Mouse (Mus musculus): ENCODE measurements around the gene Scube1. TPM values are rescaled to one million over a fixed set of nuclear protein-coding genes. Genes with fewer than 3 reads are reported as not detected.

The Scube1 gene
- total RNA-seq, 4 experiments from 2014 or later = 44.7 to 51.8 (median 45.4) TPM

DNA sequence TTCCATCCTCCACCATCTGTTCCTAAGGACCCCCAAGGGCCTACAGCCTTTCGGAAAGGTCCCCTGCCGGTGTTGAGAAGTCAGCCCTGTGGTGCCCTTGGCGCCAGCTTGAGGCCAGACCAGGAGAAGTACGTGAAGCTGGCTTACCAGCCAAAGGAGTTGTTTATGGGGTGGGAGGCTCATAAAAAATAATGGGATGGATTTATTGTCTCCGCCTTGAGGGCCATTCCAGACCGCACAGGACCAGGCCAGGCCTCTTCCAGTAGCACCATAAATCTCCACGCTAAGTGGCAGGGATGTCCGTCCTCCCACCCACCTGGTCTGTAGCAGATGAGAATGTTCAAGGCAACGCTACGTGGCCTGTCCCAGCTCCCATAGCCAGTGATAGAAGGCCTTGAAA lies 58.4 kb downstream of the Scube1 start:
- DNase-seq (ENCODE audit: low spot score in 2 of 2) = no peak

GRCm38 (mm10) chr15:83665993-83666392 lies 58.8 kb downstream of the Scube1 start:
- no peak for DNase-seq (ENCODE audit: low spot score in 2 of 2)

- DNase-seq (ENCODE audit: low spot score in 2 of 2) = peak; percentile 15 to 31
Measured at GRCm38 (mm10) chr15:83664722-83665121, 60.1 kb downstream of the Scube1 start.

DNA sequence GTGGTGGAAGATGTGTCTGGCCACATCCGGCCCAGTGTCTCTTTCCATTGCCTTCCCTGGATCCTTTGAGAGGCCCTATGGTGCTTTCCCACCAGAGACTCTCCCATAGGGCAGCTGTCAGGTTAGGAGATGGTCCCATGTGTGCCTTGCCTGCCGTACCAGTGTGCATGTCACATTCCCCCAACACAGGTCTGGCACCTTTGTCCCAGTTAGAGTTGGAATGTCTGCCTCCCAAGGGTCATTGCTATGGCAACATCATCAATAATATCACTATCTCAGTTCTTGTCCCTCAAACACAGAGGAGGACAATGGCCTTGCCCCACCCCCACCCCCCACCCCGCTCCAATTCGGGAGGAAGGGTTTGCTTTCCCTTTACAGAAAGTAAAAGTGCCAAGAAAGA lies 61.8 kb downstream of the Scube1 start:
- no peak for DNase-seq (ENCODE audit: low spot score in 2 of 2)

DNA sequence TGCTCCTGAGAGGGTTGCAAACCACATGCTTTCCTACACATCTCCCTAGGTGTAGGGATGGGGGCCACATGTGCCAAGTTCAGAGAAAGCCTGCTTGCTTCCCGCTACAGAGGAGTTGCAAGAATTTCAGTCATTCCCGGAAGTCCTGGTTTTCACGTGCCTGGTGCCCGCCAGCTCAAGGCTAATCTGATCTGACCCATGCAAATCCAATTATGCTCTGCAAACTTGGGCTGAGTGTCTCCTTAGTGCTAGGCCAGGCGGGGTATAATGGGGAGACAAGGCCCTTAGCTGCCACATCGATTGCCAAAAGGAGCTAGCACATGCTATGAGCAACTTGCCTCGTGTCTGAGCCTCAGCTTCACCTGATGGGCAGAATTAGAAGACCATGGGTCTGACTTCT lies 62.7 kb downstream of the Scube1 start:
- no peak for DNase-seq (ENCODE audit: low spot score in 2 of 2)

GRCm38 (mm10) chr15:83642518-83642917 lies 82.3 kb downstream of the Scube1 start:
- DNase-seq (ENCODE audit: low spot score in 2 of 2) = no peak

GRCm38 (mm10) chr15:83640208-83640607 lies 84.6 kb downstream of the Scube1 start:
- DNase-seq (ENCODE audit: low spot score in 2 of 2) = no peak

- DNase-seq (ENCODE audit: low spot score in 2 of 2) = no peak
Measured at GRCm38 (mm10) chr15:83639160-83639559, 85.7 kb downstream of the Scube1 start.

- DNase-seq (ENCODE audit: low spot score in 2 of 2) = no peak
Measured at GRCm38 (mm10) chr15:83638196-83638899, 86.5 kb downstream of the Scube1 start.

DNA sequence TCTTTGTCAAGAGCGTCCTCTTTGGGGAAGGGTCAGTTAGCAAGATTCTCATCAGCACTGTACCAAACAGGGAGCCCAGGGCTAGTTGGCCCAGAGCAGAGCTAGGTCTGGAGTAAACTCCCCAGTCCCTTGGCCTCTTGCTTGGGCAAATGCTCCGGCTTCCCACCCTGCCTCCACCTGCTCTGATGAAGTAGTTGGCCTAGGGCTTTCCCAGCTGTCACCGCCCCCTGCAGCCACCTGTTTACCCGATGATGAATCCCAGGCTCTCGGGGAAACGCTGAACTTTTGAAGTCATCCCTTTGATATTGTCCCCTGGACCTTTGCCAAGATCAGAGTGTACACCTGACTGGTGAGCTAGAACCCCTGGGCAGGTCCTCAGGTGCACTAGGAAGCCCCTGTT lies 88.1 kb downstream of the Scube1 start:
- no peak for DNase-seq (ENCODE audit: low spot score in 2 of 2)

GRCm38 (mm10) chr15:83635251-83635650 lies 89.6 kb downstream of the Scube1 start:
- DNase-seq (ENCODE audit: low spot score in 2 of 2) = no peak

DNA sequence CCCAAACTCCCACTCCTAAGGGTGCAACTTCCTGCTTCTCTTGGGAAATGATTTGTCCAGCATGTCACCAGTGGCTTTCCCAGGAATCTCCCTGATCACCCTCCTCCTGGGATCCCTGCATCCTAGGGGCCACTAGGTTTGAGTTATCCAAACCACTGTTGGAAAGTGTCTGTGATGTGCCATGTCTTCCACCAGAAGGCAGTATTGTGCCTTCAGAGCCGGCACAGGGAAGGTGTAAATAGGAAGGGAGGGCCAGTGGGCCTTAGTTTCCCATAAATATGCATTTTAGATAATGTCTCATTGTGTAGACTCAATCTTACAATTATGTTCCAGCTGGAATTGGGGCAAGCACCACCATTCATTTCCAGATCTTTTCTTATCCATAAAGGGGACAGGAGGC lies 90.7 kb downstream of the Scube1 start:
- no peak for DNase-seq (ENCODE audit: low spot score in 2 of 2)

GRCm38 (mm10) chr15:83631071-83631470 lies 93.8 kb downstream of the Scube1 start:
- DNase-seq (ENCODE audit: low spot score in 2 of 2) = no peak

DNA sequence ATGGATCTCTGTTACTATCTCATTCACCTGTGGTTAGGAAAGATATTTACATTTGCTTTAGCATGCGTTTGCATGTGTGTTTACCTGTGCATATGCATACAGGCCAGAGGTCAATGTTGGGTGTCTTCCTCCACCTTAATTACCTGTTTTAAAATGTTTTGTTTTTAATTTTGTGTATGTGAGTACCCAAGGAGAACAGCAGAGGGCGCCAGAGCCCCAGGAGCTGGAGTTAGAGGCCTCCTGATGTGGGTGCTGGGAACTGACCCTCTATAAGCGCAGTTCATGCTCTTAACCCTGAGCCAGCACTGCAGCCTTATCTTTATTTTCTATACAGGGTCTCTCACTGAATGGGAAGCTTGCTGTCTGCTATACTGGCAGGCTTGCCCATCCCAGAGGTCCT lies 95.1 kb downstream of the Scube1 start:
- no peak for DNase-seq (ENCODE audit: low spot score in 2 of 2)

GRCm38 (mm10) chr15:83626142-83626645 lies 98.6 kb downstream of the Scube1 start:
- DNase-seq (ENCODE audit: low spot score in 2 of 2) = no peak

- DNase-seq (ENCODE audit: low spot score in 2 of 2) = peak in 1 of 2 experiments; percentile 59
Measured at GRCm38 (mm10) chr15:83615245-83615644, 109.6 kb downstream of the Scube1 start.

GRCm38 (mm10) chr15:83607115-83607802 lies 117.6 kb downstream of the Scube1 start:
- DNase-seq (ENCODE audit: low spot score in 2 of 2) = no peak

DNA sequence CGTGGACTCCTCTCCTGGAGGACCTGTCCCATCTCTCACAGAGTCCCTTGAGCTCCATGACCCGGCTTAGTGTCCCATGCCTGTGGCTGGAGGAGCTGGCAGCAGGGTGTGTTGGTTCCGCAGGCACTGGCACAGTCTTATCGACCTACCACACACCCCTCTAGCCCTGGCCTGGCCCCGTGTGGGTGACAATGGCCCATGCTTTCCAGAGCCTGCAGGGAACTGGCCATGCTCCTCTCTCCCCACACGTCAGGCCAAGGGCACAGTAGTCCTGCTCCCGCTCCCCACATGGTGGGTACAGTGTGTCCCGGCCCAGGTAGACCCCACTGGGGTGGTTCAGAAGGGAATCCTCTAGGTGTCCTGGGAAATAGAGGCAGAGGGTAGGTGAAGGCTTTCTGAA lies 118.1 kb downstream of the Scube1 start:
- DNase-seq (ENCODE audit: low spot score in 2 of 2) = no peak

GRCm38 (mm10) chr15:83606216-83606615 lies 118.6 kb downstream of the Scube1 start:
- no peak for DNase-seq (ENCODE audit: low spot score in 2 of 2)

DNA sequence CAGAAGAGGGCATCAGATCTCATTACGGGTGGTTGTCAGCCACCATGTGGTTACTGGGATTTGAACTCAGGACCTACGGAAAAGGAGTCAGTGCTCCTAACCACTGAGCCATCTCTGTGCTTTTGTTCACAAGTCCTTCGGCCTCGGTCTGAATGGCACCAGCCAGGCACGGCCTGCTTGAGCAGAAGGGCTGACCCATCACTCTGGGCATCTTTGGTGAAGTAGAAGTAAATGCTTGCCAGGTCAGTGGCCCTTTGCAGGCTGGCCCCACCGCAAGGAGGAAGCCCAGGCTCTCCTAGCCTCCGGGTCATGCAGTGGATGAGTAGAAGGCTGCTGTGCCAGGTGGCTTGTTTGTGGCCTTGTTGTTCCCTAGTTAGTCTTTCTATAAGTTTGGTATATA lies 121.4 kb downstream of the Scube1 start:
- no peak for DNase-seq (ENCODE audit: low spot score in 2 of 2)

- no peak for DNase-seq (ENCODE audit: low spot score in 2 of 2)
Measured at GRCm38 (mm10) chr15:83603046-83603396, 121.8 kb downstream of the Scube1 start.

GRCm38 (mm10) chr15:83602372-83603045 lies 122.3 kb downstream of the Scube1 start:
- no peak for DNase-seq (ENCODE audit: low spot score in 2 of 2)

Measured in left cerebral cortex, adult 8-10 months (tissue).